In genomic region chr17:81424256-81424912, GRCm38 (mm10) we compare ENCODE assay signal across 11 mouse cellular contexts. TPM values are rescaled to one million over a fixed set of nuclear protein-coding genes. Genes with fewer than 3 reads are reported as not detected.
DNase-seq lines count a peak whose midpoint lies in the region; ATAC-seq and TF ChIP-seq lines count a peak whose summit lies in the region.
"Had no signal": no experiment of that assay in that cellular context is flagged by ENCODE, and none has a peak within 500 bp of the region (broad histone marks: within the 10 kb centered on the region; RNA-seq: fewer than 3 reads in every experiment).

No protein-coding gene starts in this region.

- no peaks in the 10 kb centered on the region for H3K27me3 ChIP-seq in limb, embryonic 14.5 days (ENCODE audit: control insufficient read depth, insufficient read depth, low read length)

- no peak overlapping the region for H3K27ac ChIP-seq in limb, embryonic 14.5 days (replicated peaks; ENCODE audit: low read depth, low read length)

- intact Hi-C loops in left cerebral cortex, postnatal 4 days (cut with DNase I) = no loop called here
- intact Hi-C loops in left cerebral cortex, postnatal 10 days (cut with DNase I) = no loop called here
- intact Hi-C loops in left cerebral cortex, postnatal 14 days (cut with DNase I) = no loop called here

- ATAC-seq in limb, embryonic 14.5 days (ENCODE audit: low FRiP score, low read depth) = peak; percentile 21; the same call in 1 of the 2 replicates

- no peak overlapping the region for H3K4me3 ChIP-seq in limb, embryonic 14.5 days (replicated peaks; ENCODE audit: low read length)

- no peak for TF ChIP-seq POLR2A in limb, embryonic 14.5 days (IDR thresholded peaks at IDR 0.05; ENCODE audit: borderline replicate concordance, extremely low read depth, insufficient read depth, insufficient read length)

- H3K4me2 ChIP-seq in limb, embryonic 14.5 days (replicated peaks; ENCODE audit: low read depth, low read length, severe bottlenecking) = no peak overlapping the region

- peak; percentile 37 for DNase-seq in left cerebral cortex, postnatal 4 days
- no peak for DNase-seq in left cerebral cortex, postnatal 10 days (ENCODE audit: extremely low spot score in 1 of 2, low spot score in 2 of 2)
- peak; percentile 57 to 66 for DNase-seq in cerebellum, postnatal 10 days
- DNase-seq in limb, embryonic 14.5 days (ENCODE audit: low spot score) = peak; percentile 36
- peak; percentile 8 for DNase-seq in retina, postnatal 7 days (ENCODE audit: low read depth, low spot score)
- DNase-seq in adrenal gland, postnatal 25 days = no peak
- DNase-seq in left cerebral cortex, postnatal 14 days (ENCODE audit: low spot score in 2 of 2) = no peak
- DNase-seq: heart, postnatal 14 days had no signal

- H3K9ac ChIP-seq in limb, embryonic 14.5 days (ENCODE audit: low read depth, low read length, severe bottlenecking) = no peak overlapping the region

- 25% methylated on average over 10 of the region's 10 CpGs for WGBS in limb, embryonic 14.5 days

- H3K9me3 ChIP-seq in limb, embryonic 14.5 days (ENCODE audit: control insufficient read depth, low read length) = no peaks in the 10 kb centered on the region

- no peaks in the 10 kb centered on the region for H3K36me3 ChIP-seq in limb, embryonic 14.5 days (ENCODE audit: control insufficient read depth, insufficient read depth, low read length)

- H3K4me1 ChIP-seq in limb, embryonic 14.5 days (ENCODE audit: control insufficient read depth, insufficient read depth, low read length) = peaks cover 7% of the 10 kb centered on the region

RNA-seq across cellular contexts. Expression of gene Gm11096, which starts 17.2 kb away (rescaled TPM):
- total RNA-seq in left cerebral cortex, postnatal 4 days (2021) = not detected
- not detected for total RNA-seq in left cerebral cortex, postnatal 10 days (2021)
- polyA plus RNA-seq in limb, embryonic 14.5 days (2012; rRNA removed) = not detected in 2 replicates
- polyA plus RNA-seq in limb, embryonic 14.5 days (2014; fragmentation: Nextera tagmentation; extraction: Ambion mirVana) = not detected in 2 replicates
- total RNA-seq in adrenal gland, postnatal 25 days (2021) = not detected in 2 replicates
- total RNA-seq in left cerebral cortex, postnatal 14 days (2021) = not detected
- total RNA-seq: adrenal gland, adult 18-20 months; heart, postnatal 14 days; layer of hippocampus, postnatal 25 days had no signal
- polyA plus RNA-seq: lung, embryonic 16.5 days had no signal

Comparison
In these comparisons a context has a peak if more than half of its experiments do, and no peak if none do; other contexts are left out.
1. DNase-seq: peak in left cerebral cortex, postnatal 4 days (single experiment), cerebellum, postnatal 10 days (2 of 2), limb, embryonic 14.5 days (single experiment) and retina, postnatal 7 days (single experiment); none in left cerebral cortex, postnatal 10 days (0 of 2), adrenal gland, postnatal 25 days (single experiment) and left cerebral cortex, postnatal 14 days (0 of 2).